Mouse (Mus musculus): Measurements from ENCODE around the gene Kdsr. TPM values are rescaled to one million over a fixed set of nuclear protein-coding genes. Genes with fewer than 3 reads are reported as not detected.
A peak's percentile ranks its signal among the peaks of the same experiment; 100 is the strongest.
"Not testable (repeated sequence)": the region's sequence is repeated elsewhere in the genome, so short reads cannot be mapped to it uniquely, and the experiment has no call there.

Kdsr gene
- total RNA-seq, 2 experiments from 2014 or later = 8.6 to 9.5 TPM

DNA sequence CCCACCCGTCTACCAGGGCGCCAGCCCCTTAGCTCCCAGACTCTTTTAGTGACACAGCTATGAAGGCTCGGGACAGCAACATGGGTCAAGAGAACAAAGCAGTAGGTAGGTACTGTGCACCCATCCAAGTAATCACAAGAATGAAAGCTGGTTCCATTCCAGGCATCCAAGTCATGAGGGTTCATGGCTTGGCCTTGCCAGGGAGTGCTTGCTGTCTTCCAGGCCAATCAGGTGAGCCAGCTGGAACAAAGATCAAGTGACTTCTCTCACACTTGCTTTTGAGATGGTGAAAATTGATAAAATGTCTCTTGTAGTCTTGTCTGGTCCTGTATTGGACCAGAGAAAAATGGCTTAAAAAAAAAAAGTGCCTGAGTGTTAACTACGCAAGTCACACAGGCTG lies 18.8 kb downstream of the Kdsr start:
- DNase-seq (ENCODE audit: low spot score in 2 of 2) = no peak

DNA sequence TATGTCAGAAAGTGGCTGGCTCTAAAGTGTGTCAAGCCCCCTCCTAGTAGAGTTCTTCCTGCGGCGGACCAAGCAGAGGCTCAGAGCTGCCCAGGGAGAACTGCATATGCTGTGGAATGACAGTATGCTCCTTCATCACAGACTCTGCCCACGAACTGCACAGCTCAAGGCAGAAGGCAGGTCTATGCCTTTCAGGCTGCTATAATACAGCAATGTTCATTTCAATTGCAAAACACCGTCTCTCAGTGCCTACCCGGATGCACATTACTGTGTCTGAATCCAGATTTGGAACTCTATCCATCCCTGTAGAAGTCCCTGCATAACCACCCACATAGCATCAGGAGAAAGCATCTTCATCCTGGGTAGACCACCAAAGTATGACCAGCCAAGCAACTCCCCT lies 19.7 kb downstream of the Kdsr start:
- DNase-seq (ENCODE audit: low spot score in 2 of 2) = no peak

DNA sequence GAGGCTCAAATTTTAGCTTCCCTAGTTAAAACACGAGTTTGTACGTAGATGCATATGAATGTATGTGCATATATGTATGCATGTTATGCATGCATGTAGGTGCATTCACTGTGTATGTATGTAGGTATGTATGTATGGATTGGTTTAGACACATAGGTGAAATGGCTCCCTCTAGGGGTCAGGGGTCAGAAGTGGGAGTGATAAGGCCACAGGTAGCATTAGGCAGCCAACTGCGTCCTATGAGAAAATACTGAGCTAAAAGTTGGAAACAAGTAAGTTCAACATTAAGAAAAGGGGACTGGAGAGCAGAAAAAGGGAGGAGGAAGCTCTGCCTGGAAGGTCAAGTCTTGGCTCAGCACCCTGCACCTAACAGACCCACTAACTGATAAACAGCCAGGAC lies 21.4 kb downstream of the Kdsr start:
- DNase-seq (ENCODE audit: low spot score in 2 of 2) = no peak

DNA sequence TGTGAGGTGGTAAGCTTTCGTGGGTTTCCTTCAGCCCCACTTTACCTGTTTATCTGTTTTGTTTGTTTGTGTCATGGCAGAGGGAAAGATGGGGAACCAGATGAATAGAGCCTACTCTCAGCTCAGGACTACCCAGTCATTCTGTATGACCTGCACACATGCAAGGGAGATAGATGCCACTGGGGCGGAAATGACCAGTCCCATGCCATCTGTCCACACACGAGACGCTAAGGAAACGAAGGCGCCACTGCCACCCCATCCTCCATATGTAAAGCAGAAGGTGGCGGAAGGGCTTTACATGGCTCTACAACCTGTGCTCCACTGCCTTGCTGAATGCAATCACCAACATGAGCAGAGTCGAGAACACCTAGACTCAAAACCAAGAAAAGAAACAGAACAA lies 23.3 kb downstream of the Kdsr start:
- no peak for DNase-seq (ENCODE audit: low spot score in 2 of 2)

DNA sequence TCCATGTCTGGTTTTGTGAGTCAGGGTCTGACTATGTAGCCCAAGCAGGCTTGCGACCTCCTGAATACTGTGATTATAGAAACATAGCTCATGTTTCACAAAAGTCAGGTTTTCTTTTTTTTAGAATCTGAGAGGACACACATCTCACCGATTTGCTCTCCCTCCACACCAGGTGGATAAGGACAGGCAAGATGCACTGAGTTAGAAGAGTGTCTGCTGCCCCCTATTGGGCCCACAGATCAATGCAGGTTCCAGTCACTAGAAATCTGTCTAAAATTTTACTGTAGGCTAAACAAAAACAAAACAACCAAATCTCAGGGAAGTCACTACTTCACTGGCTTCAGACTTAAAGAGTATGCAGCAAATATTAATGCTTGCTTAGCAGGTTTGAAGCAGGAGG lies 23.9 kb downstream of the Kdsr start:
- DNase-seq (ENCODE audit: low spot score in 2 of 2) = peak in 1 of 2 experiments; percentile 16

DNA sequence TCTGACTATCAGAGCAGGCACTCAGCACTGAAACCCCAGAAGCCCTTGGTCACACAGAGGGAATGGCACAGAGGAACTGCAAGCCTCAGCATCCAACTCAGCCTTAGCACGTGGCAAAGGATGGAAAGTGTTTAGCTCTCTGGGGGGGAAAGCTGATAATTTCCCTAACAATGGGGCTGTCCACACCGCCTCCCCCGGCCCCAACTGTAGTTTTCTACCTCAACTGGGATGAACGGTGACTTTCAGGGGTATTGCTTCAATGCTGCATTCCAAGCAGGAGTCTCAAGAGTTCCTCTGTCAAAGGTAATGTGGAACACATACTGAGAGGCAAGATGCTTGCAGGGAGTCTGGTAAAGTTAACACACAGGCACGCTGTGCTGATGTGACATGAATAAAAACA lies 37.5 kb downstream of the Kdsr start:
- DNase-seq (ENCODE audit: low spot score in 2 of 2) = no peak

DNA sequence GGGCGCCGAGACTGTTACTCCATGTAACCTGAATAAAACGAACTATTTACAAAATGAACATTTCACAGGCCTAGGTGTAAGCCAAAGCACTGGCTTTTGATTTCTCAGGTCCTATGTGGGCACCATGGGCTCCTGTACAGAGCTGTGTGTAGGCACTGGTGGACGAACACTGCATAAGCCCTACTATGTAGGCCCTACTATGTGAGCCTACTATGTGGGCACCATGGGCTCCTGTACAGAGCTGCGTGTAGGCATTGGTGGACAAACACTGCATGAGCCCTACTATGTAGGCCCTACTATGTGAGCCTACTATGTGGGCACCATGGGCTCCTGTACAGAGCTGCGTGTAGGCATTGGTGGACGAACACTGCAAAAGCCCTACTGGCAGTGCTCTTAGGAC lies 41.8 kb downstream of the Kdsr start:
- not testable (repeated sequence) for DNase-seq (ENCODE audit: low spot score in 2 of 2)

DNA sequence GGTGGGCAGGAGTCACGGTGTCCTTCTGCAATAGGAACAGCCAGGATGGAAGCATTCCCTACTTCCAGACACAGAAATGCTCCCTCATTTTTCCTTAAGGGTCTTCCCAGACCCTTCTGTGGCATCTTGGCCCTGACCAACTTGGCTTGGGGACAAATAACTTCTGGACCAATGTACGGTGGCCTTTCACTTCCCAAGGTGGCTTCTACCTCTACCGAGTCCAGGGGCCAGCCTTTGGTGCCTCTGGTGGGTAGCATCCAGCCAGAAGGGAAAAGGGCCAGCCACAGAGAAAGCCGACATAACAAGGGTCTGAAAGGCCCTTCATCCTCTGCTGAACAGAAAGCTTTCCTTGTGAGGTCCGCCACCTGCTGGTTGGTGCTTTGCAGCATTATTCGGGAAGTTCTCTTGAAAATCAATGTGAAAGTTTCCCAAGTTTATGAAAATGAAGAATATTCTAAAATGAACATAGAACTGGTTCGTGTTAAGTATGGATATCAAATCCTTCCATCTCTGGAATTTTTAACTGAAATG lies 42.4 kb downstream of the Kdsr start:
- peak; percentile 64 to 79 for DNase-seq (ENCODE audit: low spot score in 2 of 2)

DNA sequence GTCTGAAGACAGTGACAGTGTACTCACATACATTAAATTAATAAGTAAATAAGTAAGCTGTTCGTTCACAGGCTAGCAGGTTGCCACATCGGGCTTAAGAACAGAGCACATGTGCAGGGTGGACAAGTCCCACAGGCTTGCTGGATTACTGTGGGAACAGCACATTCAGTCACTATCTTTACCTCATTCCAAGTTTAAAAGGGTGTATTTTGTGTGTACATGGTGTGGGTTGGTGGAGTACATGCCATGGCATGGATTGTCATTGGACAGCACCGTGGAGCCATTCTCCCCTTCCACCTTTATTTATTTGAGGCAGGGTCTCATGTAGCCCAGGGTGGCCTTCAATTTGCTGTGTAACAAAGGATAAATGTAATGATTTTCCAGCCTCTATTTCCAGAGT lies 43.4 kb downstream of the Kdsr start:
- no peak for DNase-seq (ENCODE audit: low spot score in 2 of 2)

DNA sequence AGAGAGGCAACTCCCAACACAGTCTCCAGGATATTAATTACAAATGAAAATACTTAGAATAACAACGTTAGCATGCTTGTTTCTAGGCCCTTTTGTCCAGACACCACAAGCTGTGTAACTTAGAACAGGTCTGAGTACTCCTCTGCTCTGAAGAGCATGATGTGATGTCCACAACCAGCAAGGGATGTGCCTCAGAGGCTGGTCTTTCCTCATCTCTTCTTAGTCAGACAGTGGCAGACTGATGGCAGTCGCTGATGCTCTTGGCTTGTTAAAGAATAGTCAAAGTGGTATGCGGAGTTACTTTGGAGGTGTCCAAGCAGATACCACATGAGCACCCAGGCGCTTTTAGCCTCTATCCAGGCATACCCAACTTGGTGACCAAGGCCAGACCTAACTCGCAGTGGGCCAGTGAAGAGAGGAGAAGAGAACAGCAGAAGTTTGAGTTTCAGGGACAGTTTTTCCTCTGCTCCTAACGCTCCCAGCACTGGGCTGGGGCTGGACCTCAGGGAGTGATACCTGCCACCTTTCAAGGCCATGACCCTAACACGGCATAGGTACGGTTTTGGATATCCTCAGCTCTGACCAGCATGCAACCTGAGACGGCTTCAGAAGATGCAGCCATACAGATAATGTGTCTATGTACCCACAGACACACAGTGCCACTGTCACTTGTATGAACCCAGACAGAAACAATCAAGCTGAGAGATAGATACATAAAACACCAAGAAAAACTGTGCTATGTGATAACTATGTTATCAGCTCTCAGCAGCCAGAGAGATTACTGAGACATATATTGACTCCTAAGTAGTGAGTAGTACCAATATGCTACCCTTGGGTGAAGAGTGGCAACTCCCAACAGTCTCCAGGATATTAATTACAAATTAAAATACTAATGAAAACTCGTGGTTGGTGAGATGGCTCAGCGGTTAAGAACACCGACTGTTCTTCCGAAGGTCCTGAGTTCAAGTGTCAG lies 44.1 kb downstream of the Kdsr start:
- DNase-seq (ENCODE audit: low spot score in 2 of 2) = no peak

DNA sequence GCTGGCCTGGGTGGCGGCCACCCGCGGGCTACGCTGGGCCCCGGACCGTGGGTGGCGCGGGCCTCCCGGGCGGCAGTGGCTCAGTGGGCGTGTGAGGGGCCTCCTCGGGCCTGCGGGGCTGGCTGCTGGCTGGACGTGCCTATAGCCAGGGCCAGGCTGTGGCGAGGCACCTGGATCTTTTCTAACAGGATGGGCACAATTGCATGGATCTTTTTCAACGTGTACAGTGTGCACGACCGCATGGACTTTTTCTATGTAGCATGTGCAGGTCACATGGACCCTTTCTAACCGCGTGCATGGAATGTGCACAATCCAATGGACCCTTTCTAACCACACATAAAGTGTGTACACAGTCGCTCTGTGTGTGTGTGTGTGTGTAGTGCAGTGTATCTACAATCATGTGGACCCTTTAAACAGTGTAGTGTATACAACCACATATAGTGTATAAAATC lies 45.0 kb downstream of the Kdsr start:
- no peak for DNase-seq (ENCODE audit: low spot score in 2 of 2)

DNA sequence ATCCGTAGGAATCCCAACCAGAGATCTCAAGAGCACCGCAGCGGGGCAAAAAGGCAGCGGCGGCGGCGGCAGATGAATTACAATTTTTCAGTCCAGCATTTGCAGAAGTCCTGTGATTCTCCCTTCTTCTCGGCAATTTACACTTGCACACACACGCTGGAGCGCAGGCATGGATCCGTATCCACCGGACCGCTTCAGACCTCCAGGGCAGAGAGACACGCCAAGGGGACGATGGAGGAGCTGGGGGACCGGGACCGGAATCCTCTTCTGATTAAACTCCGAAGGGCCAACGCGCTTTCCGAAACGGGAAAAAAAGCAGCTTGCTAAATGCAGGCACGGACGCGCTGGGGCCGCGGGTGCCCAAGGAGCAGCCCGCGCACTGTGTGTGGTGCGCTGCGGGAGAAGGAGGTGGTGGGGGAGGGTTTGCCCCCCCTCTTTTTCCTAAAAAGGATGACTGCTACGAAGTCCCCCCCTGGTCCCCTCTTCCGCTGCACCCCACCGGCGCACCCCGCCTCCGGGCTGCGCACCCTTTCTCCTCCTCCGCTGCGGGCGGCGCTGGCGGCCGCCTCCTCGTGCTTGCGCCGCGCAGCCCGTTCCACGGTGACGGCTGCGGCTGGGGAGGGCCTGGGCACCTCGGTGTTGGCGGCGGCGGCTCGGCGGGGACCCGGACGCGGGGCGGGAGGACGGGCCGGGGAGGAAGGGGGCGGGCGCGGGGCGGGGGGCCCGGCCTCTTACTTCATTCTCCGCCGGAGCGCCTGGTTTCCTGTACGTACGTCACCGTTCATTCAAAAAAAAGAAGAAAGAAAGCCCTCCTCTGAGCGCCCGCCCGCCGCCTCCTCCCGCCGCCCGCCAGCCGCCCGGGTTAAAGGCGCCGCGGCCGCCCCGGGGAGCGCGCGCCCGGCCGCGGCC lies 45.7 kb downstream of the Kdsr start, which contains the start of gene Bcl2:
Gene Bcl2 (minus strand): TSS at position 654 of the 909 bp plus-strand sequence.
- DNase-seq (ENCODE audit: low spot score in 2 of 2) = peak; percentile 51 to 72

DNA sequence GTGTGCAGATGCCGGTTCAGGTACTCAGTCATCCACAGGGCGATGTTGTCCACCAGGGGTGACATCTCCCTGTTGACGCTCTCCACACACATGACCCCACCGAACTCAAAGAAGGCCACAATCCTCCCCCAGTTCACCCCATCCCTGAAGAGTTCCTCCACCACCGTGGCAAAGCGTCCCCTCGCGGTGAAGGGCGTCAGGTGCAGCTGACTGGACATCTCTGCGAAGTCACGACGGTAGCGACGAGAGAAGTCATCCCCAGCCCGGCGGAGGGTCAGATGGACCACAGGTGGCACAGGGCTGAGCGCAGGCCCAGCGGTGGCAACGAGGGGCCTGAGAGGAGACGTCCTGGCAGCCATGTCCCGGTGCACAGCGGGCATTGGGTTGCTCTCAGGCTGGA lies 47.2 kb downstream of the Kdsr start:
- peak; percentile 46 to 66 for DNase-seq (ENCODE audit: low spot score in 2 of 2)

DNA sequence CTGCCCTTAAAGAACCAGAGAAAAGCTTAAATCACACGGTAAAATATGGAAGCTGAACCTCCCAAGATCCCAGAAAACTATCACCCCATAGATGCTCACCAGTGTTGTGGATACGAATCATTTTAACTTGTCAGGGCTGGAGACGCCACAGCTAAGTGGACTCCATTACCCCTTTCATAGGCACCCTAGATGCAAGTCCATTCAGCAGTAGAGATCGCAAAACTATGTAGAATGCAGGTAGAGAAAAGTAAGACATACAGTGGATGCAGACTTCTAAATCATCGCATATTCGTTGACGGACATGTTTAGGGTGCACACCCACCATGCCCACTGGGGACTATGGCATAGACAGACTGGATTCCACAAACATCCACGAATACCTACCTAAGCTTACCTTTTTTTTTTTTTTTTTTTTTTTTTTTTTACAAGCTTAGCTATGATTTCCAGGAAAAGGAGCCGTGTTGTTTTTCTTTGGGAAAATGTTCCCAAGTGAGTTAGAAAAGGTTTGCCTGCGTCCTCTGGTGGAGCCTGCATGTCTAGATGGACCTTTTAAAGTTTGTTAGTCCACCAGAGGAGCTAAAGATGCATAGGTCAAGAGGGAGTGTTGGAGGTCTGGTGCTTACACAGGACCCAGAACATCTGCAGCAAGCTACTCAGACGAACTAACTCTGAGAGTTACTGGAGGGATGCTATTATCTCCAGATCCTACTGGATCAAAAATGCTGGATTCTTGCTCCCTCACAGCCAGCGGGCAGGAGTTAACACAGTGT lies 48.0 kb downstream of the Kdsr start:
- no peak for DNase-seq (ENCODE audit: low spot score in 2 of 2)

DNA sequence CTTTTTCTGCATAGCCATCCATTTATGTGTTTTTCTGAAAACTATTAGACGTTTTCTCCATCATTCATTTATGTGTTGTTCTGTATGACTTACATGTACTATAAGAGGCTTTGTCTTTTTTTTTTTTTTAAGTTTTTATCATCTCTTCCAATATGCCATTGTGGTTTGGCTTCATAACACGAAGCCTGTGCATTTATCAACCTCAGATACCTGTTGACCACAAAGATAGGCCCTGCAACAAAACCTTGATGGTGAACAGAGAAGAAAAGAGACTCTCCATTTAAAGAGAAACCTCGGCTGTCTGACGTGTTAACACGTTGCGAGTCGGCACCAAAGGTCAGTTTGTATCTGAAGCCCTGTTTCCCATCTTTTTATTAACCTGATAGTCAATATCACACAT lies 49.3 kb downstream of the Kdsr start:
- DNase-seq (ENCODE audit: low spot score in 2 of 2) = no peak

DNA sequence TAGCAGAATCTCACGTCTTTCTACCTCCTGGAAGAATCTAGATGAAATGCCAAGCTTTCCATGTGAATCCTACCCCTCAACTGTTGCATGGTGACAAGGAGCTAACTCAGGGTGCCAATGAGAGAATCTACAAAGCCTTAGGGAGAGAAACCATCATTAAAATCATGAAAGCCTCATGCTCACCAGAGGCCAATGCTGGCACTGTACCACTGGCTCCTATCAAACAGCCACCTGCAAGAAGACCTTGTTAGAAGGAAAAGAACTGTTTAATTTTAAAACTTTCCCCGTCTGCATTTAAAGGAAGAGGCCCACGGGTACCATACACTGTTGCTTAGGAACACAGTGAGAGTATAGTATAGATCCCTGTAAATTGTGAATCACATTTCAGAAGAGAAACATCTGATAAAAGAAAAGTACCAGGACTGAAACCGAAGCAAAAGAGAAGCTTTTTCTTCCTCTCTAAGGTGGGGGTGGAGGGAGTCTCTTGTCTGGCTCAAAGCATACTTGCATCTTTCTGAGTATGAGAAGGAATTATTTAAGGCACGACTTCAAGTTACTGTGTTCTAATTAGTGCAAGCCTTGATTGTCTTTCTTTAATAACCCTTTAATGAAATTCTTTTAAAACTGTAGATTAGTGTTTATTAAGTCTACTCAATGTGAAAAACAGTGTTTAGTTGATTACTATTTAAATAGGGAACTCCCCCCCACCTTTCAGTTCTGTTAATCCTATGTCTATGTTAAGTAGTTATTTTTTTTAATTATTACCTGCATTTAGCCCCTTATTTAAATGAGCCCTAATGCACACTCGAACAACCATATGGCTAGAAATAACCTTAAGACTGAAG lies 52.3 kb downstream of the Kdsr start:
- no peak for DNase-seq (ENCODE audit: low spot score in 2 of 2)

DNA sequence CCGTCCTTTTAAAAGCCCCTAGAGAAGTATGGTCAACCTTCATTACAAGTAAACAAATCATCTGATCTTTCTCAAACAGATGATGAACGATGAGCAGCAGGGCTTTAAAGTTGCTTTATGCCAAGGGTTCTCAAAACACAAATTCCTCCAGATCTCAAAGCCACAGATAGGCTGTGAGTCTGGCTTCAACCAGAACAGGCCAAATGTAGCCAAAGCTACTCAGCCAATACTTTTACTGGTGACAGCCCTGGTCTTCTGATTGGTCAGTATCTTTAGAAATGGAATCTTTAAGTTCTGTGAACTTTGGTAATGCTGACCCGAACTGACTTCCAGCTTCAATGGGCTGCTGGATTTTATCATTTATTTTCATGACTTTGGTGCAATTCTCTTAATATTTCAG lies 56.3 kb downstream of the Kdsr start:
- no peak for DNase-seq (ENCODE audit: low spot score in 2 of 2)

DNA sequence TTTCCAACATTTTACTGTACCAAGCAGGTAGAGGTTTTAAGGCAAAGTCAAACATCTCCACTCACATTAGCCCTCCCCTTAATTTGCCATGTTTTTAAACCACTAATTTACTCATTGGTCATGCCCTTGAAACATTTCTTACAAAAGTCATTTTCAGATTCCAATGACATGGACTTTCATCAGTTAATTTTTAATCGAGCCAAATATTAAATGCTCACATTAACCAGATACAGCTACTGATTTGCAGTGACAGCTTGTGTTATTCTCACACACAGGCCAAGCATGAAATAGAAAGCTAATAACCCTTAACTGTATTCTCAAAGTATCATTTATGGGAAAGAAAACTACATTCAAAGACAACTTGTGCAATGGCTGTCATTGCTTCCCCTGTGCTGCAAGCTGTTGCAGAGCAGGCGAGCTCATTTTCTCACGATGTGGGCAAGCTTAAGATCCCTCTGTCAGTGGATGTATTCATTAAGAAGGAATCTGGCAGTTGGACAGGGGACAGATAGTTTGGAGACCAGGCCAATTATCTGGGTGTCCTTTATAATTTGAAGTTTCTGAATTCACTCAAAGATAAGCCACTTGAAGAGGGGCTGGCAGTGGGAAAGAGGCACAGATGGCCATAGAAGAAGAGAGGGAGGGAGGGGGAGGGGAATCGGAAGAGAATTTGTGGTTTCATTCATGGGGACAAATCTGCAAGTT lies 56.9 kb downstream of the Kdsr start:
- no peak for DNase-seq (ENCODE audit: low spot score in 2 of 2)

DNA sequence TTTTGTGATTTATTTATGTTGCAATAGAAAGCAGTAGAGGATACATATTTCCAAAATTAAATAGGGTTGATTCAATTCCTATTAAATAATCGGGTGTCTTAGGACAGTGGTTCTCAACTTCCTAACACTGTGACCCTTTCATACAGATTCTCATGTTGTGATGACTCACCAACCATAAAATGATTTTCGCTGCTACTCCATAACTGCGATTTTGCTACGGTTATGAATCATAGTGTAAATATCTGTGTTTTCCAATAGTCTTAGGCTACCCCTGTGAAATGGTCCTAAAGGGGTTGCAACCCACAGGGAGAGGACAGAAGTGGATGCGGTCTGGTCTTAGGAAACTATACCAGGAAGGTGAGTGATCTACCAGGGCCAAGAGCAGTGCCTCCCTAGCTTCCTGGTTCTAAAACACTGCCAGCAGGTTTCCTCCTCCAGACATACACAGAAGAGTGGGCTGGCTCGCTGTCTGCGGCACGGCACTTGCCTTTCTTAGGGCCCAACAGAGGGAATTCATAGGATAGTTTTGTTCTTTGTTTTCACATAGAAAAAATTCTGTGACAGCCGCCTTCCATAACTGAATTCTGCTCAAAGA lies 58.9 kb downstream of the Kdsr start:
- DNase-seq (ENCODE audit: low spot score in 2 of 2) = no peak
